ENCODE assay signal across 14 mouse cellular contexts in the genomic region with DNA sequence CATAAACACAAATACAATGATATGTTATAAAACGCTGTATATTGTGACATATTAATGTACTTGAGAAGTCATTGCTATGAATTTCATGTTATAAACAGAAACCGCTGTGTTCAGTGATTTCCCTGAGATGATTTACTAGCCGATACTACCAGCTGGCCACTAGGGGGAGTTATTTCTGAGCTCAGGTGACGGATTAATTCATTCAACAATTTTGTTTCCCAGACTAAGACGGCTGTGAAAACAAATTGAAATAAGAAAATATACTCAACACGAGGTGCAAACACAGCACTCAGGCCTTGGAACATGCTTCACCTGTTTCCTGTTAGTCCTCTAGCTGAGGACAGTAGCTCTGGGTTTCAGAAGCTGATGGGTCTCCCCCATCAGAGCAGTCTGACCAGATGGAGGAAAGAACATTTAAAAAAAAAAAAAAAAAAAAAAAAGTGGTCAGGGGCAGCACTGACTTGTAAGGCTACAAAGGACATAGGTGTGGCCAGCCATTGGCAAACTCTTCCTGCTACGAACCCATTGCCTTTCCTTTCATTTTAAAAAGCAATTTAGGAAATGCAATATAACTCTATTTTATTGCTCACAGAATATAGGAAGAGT. TPM values are rescaled to one million over a fixed set of nuclear protein-coding genes. Genes with fewer than 3 reads are reported as not detected.
DNase-seq lines count a peak whose midpoint lies in the region; ATAC-seq and TF ChIP-seq lines count a peak whose summit lies in the region.
"Had no signal": no experiment of that assay in that cellular context is flagged by ENCODE, and none has a peak within 500 bp of the region (broad histone marks: within the 10 kb centered on the region; RNA-seq: fewer than 3 reads in every experiment).

No protein-coding gene starts in this region.

- H3K27ac ChIP-seq in hindbrain, postnatal 0 days, result no peak overlapping the region
- H3K27ac ChIP-seq in hindbrain, embryonic 12.5 days, result no peak overlapping the region
- H3K27ac ChIP-seq in embryonic facial prominence, embryonic 14.5 days (replicated peaks; ENCODE audit: low read depth, low read length), result no peak overlapping the region
- H3K27ac ChIP-seq: embryonic facial prominence, embryonic 12.5 days; limb, embryonic 10.5 days; midbrain, embryonic 13.5 days had no signal

- intact Hi-C loops in heart, postnatal 36 days (cut with DNase I), result no loop called here

- H3K4me2 ChIP-seq in hindbrain, postnatal 0 days (ENCODE audit: low read depth, low read length), result no peak overlapping the region
- no peak overlapping the region for H3K4me2 ChIP-seq in hindbrain, embryonic 12.5 days (replicated peaks)
- H3K4me2 ChIP-seq in embryonic facial prominence, embryonic 14.5 days (ENCODE audit: low read depth, low read length), result no peak overlapping the region
- H3K4me2 ChIP-seq: embryonic facial prominence, embryonic 12.5 days; midbrain, embryonic 13.5 days had no signal

- H3K9me3 ChIP-seq in hindbrain, postnatal 0 days (ENCODE audit: low read length), result no peaks in the 10 kb centered on the region
- no peaks in the 10 kb centered on the region for H3K9me3 ChIP-seq in hindbrain, embryonic 12.5 days (replicated peaks)
- no peaks in the 10 kb centered on the region for H3K9me3 ChIP-seq in embryonic facial prominence, embryonic 14.5 days (ENCODE audit: control insufficient read depth, low read length)
- H3K9me3 ChIP-seq: embryonic facial prominence, embryonic 12.5 days; limb, embryonic 10.5 days; midbrain, embryonic 13.5 days had no signal

- peak; percentile 74 for TF ChIP-seq CTCF in hindbrain, postnatal 0 days (IDR thresholded peaks at IDR 0.05; ENCODE audit: low read depth)

- no peak overlapping the region for H3K9ac ChIP-seq in hindbrain, postnatal 0 days (replicated peaks; ENCODE audit: low read length)
- H3K9ac ChIP-seq in hindbrain, embryonic 12.5 days, result no peak overlapping the region
- H3K9ac ChIP-seq in embryonic facial prominence, embryonic 14.5 days (ENCODE audit: low read depth, low read length), result no peak overlapping the region
- H3K9ac ChIP-seq: embryonic facial prominence, embryonic 12.5 days; midbrain, embryonic 13.5 days had no signal

- no peaks in the 10 kb centered on the region for H3K27me3 ChIP-seq in hindbrain, postnatal 0 days (ENCODE audit: insufficient read depth, low read length)
- H3K27me3 ChIP-seq in hindbrain, embryonic 12.5 days, result no peaks in the 10 kb centered on the region
- H3K27me3 ChIP-seq in embryonic facial prominence, embryonic 14.5 days (replicated peaks; ENCODE audit: control insufficient read depth, insufficient read depth, low read length), result no peaks in the 10 kb centered on the region
- H3K27me3 ChIP-seq: embryonic facial prominence, embryonic 12.5 days had no signal

- DNase-seq in hindbrain, postnatal 0 days (ENCODE audit: low spot score), result peak; percentile 66
- peak; percentile 55 for DNase-seq in 3T3-L1 (ENCODE audit: low read depth, low spot score)
- DNase-seq in embryonic facial prominence, embryonic 14.5 days (ENCODE audit: low spot score), result peak; percentile 15
- DNase-seq in heart, adult 11 months, result no peak
- DNase-seq in thymus, postnatal 36 days, result no peak
- no peak for DNase-seq in heart, postnatal 36 days
- DNase-seq: gastrocnemius, postnatal 10 days; kidney, adult 11 months; thymus, adult 2 months had no signal

- no peaks in the 10 kb centered on the region for H3K36me3 ChIP-seq in hindbrain, postnatal 0 days (ENCODE audit: insufficient read depth, low read length)
- H3K36me3 ChIP-seq in hindbrain, embryonic 12.5 days, result no peaks in the 10 kb centered on the region
- H3K36me3 ChIP-seq in embryonic facial prominence, embryonic 14.5 days (ENCODE audit: control insufficient read depth, insufficient read depth, low read length), result no peaks in the 10 kb centered on the region
- H3K36me3 ChIP-seq: embryonic facial prominence, embryonic 12.5 days; limb, embryonic 10.5 days; midbrain, embryonic 13.5 days had no signal

- H3K4me3 ChIP-seq in hindbrain, postnatal 0 days (ENCODE audit: low read length), result no peak overlapping the region
- H3K4me3 ChIP-seq in hindbrain, embryonic 12.5 days, result no peak overlapping the region
- no peak overlapping the region for H3K4me3 ChIP-seq in embryonic facial prominence, embryonic 14.5 days (ENCODE audit: low read depth, low read length)
- H3K4me3 ChIP-seq: embryonic facial prominence, embryonic 12.5 days; limb, embryonic 10.5 days; midbrain, embryonic 13.5 days had no signal

- H3K4me1 ChIP-seq in hindbrain, postnatal 0 days (ENCODE audit: insufficient read depth, low read length), result no peaks in the 10 kb centered on the region
- no peaks in the 10 kb centered on the region for H3K4me1 ChIP-seq in hindbrain, embryonic 12.5 days
- H3K4me1 ChIP-seq in embryonic facial prominence, embryonic 14.5 days (ENCODE audit: control insufficient read depth, insufficient read depth, low read length), result no peaks in the 10 kb centered on the region
- H3K4me1 ChIP-seq: embryonic facial prominence, embryonic 12.5 days; limb, embryonic 10.5 days; midbrain, embryonic 13.5 days had no signal

- 23% methylated on average over 7 of the region's 7 CpGs for whole genome bisulfite sequencing in hindbrain, postnatal 0 days
- WGBS in hindbrain, embryonic 12.5 days, result 23% methylated on average over 7 of the region's 7 CpGs
- 22% methylated on average over 7 of the region's 7 CpGs for WGBS in embryonic facial prominence, embryonic 14.5 days

- no peak for ATAC-seq in hindbrain, postnatal 0 days
- no peak for ATAC-seq in hindbrain, embryonic 12.5 days (ENCODE audit: low FRiP score)
- peak; percentile 77 for ATAC-seq in CD4-positive, CD25-positive, alpha-beta regulatory T cell, adult 4 months
- no peak for ATAC-seq in embryonic facial prominence, embryonic 14.5 days (ENCODE audit: low read depth)
- ATAC-seq: midbrain, embryonic 13.5 days had no signal

RNA-seq across cellular contexts. Expression of a gene that starts 15.7 kb away (rescaled TPM):
- total RNA-seq in hindbrain, postnatal 0 days (2014; rRNA removed), result 0.10 TPM in 1 of 2 replicates, not detected in the other
- 0.18 and 0.28 TPM in 2 replicates for polyA plus RNA-seq in hindbrain, postnatal 0 days (2015; fragmentation: Nextera tagmentation; extraction: Ambion mirVana)
- 0.29 TPM in 1 of 2 replicates, not detected in the other for polyA plus RNA-seq in hindbrain, embryonic 12.5 days (2016; fragmentation: Nextera tagmentation; extraction: Ambion mirVana)
- not detected for polyA plus RNA-seq in CD4-positive, CD25-positive, alpha-beta regulatory T cell, adult 4 months (2017; shearing (Covaris generic))
- polyA plus RNA-seq in embryonic facial prominence, embryonic 14.5 days (2014; fragmentation: Nextera tagmentation; extraction: Ambion mirVana), result 0.09 and 0.51 TPM in 2 replicates
- total RNA-seq in heart, postnatal 36 days (2021), result not detected
- total RNA-seq: gastrocnemius, postnatal 10 days had no signal
- polyA plus RNA-seq: embryonic facial prominence, embryonic 12.5 days had no signal

RNA-seq across cellular contexts. Expression of a gene that starts 16.6 kb away (rescaled TPM):
- 9.1 and 11.2 TPM in 2 replicates for total RNA-seq in hindbrain, postnatal 0 days (2014; rRNA removed)
- polyA plus RNA-seq in hindbrain, postnatal 0 days (2015; fragmentation: Nextera tagmentation; extraction: Ambion mirVana), result 82.5 and 90.6 TPM in 2 replicates
- polyA plus RNA-seq in hindbrain, embryonic 12.5 days (2016; fragmentation: Nextera tagmentation; extraction: Ambion mirVana), result 150 and 156 TPM in 2 replicates
- 100 to 1,000 TPM; 112 to 118 TPM for polyA plus RNA-seq in CD4-positive, CD25-positive, alpha-beta regulatory T cell, adult 4 months (2017; shearing (Covaris generic))
- polyA plus RNA-seq in embryonic facial prominence, embryonic 14.5 days (2014; fragmentation: Nextera tagmentation; extraction: Ambion mirVana), result 126 and 128 TPM in 2 replicates
- total RNA-seq in heart, postnatal 36 days (2021), result 10 to 100 TPM; 35.6 to 38.0 TPM

RNA-seq across cellular contexts. Expression of a gene that starts 18.6 kb away (rescaled TPM):
- 28.0 and 29.1 TPM in 2 replicates for total RNA-seq in hindbrain, postnatal 0 days (2014; rRNA removed)
- polyA plus RNA-seq in hindbrain, postnatal 0 days (2015; fragmentation: Nextera tagmentation; extraction: Ambion mirVana), result 9.9 and 12.8 TPM in 2 replicates
- polyA plus RNA-seq in hindbrain, embryonic 12.5 days (2016; fragmentation: Nextera tagmentation; extraction: Ambion mirVana), result 18.7 and 19.9 TPM in 2 replicates
- polyA plus RNA-seq in CD4-positive, CD25-positive, alpha-beta regulatory T cell, adult 4 months (2017; shearing (Covaris generic)), result 1 to 10 TPM; 4.1 to 7.9 TPM
- 9.1 and 9.2 TPM in 2 replicates for polyA plus RNA-seq in embryonic facial prominence, embryonic 14.5 days (2014; fragmentation: Nextera tagmentation; extraction: Ambion mirVana)
- total RNA-seq in heart, postnatal 36 days (2021), result 1 to 10 TPM; 3.6 to 4.1 TPM

RNA-seq across cellular contexts. Expression of a gene that starts 36.5 kb away (rescaled TPM):
- total RNA-seq in hindbrain, postnatal 0 days (2014; rRNA removed), result not detected in 2 replicates
- polyA plus RNA-seq in hindbrain, postnatal 0 days (2015; fragmentation: Nextera tagmentation; extraction: Ambion mirVana), result not detected in 2 replicates
- polyA plus RNA-seq in hindbrain, embryonic 12.5 days (2016; fragmentation: Nextera tagmentation; extraction: Ambion mirVana), result not detected in 2 replicates
- polyA plus RNA-seq in CD4-positive, CD25-positive, alpha-beta regulatory T cell, adult 4 months (2017; shearing (Covaris generic)), result not detected
- polyA plus RNA-seq in embryonic facial prominence, embryonic 14.5 days (2014; fragmentation: Nextera tagmentation; extraction: Ambion mirVana), result not detected in 2 replicates
- total RNA-seq in heart, postnatal 36 days (2021), result not detected
- total RNA-seq: gastrocnemius, postnatal 10 days had no signal
- polyA plus RNA-seq: embryonic facial prominence, embryonic 12.5 days; limb, embryonic 10.5 days; thymus, adult 2 months had no signal

RNA-seq across cellular contexts. Expression of a gene that starts 38.8 kb away (rescaled TPM):
- total RNA-seq in hindbrain, postnatal 0 days (2014; rRNA removed), result not detected in 2 replicates
- not detected in 2 replicates for polyA plus RNA-seq in hindbrain, postnatal 0 days (2015; fragmentation: Nextera tagmentation; extraction: Ambion mirVana)
- polyA plus RNA-seq in hindbrain, embryonic 12.5 days (2016; fragmentation: Nextera tagmentation; extraction: Ambion mirVana), result not detected in 2 replicates
- polyA plus RNA-seq in CD4-positive, CD25-positive, alpha-beta regulatory T cell, adult 4 months (2017; shearing (Covaris generic)), result not detected
- polyA plus RNA-seq in embryonic facial prominence, embryonic 14.5 days (2014; fragmentation: Nextera tagmentation; extraction: Ambion mirVana), result not detected in 2 replicates
- total RNA-seq in heart, postnatal 36 days (2021), result not detected
- total RNA-seq: gastrocnemius, postnatal 10 days had no signal
- polyA plus RNA-seq: limb, embryonic 10.5 days; midbrain, embryonic 13.5 days had no signal

Comparison
In these comparisons a context has a peak if more than half of its experiments do, and no peak if none do; other contexts are left out.
1. DNase-seq: peak in hindbrain, postnatal 0 days (single experiment), 3T3-L1 (single experiment) and embryonic facial prominence, embryonic 14.5 days (single experiment); none in heart, adult 11 months (single experiment), thymus, postnatal 36 days (0 of 2) and heart, postnatal 36 days (0 of 2).